Mouse (Mus musculus): Measurements from ENCODE around the gene Trim2. TPM values are rescaled to one million over a fixed set of nuclear protein-coding genes. Genes with fewer than 3 reads are reported as not detected.

Trim2 gene
- polyA plus RNA-seq, 2 experiments, result 17.4 to 28.1 TPM

DNA sequence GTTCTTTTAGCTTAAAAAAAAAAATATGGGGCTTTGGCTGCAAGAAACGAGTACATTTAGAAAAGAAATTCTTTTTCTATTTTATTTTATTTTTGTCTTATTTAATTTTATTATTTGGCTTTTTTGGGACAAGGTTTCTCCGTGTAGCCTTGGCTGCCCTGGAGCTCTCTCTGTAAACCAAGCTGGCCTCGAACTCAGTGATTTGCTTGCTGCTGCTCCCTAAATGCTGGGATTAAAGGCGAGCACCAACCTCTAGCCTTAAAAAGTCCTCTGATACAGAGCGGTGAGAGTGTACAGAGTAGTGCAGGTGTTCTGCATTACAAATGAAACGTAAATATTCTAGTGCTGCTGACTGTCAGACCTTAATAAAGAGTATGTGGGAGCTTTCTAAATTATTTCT is 150.6 kb downstream of the Trim2 start:
- Histone ChIP-seq H3K9me3 (ENCODE audit: control insufficient read depth, low read length) (no peaks in the 10 kb centered on the region), H3K4me1 (ENCODE audit: control insufficient read depth, insufficient read depth, low read length) (peaks cover 5% of the 10 kb centered on the region; the same call in 1 of the 2 replicates), H3K4me2 (replicated peaks; ENCODE audit: low read depth, low read length, severe bottlenecking) (peak overlapping the region; percentile 95), H3K27ac (replicated peaks; ENCODE audit: low read depth, low read length) (peak overlapping the region; percentile 52), H3K36me3 (ENCODE audit: control insufficient read depth, insufficient read depth, low read length) (no peaks in the 10 kb centered on the region), H3K4me3 (replicated peaks; ENCODE audit: low read length) (peak overlapping the region; percentile 53), H3K27me3 (ENCODE audit: control insufficient read depth, insufficient read depth, low read length) (no peaks in the 10 kb centered on the region), H3K9ac (ENCODE audit: low read depth, low read length, severe bottlenecking) (no peak overlapping the region)
- WGBS, result 30% methylated on average over 6 of the region's 6 CpGs
- DNase-seq (ENCODE audit: low spot score) (no peak), ATAC-seq (ENCODE audit: low FRiP score, low read depth) (no peak)
- TF ChIP-seq POLR2A (IDR thresholded peaks at IDR 0.05; ENCODE audit: borderline replicate concordance, extremely low read depth, insufficient read depth, insufficient read length), result no peak

DNA sequence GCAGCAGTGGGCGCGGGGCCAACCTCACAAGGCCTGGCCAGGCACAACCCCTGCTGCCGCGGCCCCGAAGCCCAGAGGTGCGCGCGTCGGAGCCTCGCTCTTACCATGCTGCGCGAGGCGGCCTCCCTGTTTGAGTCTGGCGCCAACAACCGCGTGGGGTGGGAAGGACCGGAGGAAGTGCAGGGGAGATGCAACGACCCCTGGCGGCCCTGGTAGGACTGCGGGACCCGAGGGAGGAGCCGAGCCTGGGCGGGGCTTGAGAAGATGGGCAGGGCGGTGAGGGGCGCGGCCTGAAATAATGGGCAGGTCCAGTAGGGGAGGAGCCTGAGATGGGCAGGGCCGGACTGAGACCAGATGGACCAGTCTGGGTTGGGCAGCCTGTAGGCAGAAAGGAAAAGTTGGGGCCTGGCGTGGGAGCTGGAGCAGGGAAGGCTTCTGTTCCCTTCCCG is 151.1 kb downstream of the Trim2 start, which contains the start of gene Mnd1:
Mnd1 (minus strand) TSS at position 229 of the 449 bp plus-strand sequence.
- ATAC-seq (ENCODE audit: low FRiP score, low read depth), result peak; percentile 98
- WGBS, result 1% methylated on average over 27 of the region's 29 CpGs
- no peaks in the 10 kb centered on the region for H3K27me3 ChIP-seq (ENCODE audit: control insufficient read depth, insufficient read depth, low read length)

DNA sequence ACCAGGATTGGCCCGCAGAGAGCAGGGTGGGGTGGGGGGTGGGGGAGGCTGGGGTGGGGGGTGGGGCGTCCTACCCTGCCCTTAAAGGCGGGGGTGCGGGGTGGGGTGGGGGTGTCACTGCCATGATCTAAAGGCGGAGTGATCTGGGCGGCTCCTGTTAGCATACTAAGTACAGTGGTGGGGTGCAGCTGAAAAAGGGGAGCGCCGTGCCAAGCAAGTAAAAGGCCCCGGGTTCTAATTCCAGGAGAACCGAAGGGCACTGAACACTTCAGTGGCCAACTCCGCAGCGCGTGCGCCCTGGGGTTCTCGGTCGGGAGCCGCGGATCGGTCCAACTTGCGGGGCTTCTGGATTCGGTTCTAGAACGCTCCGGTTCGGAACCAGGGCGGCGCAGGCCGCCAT is 151.5 kb downstream of the Trim2 start:
- Histone ChIP-seq H3K9me3 (ENCODE audit: control insufficient read depth, low read length) (no peaks in the 10 kb centered on the region), H3K36me3 (ENCODE audit: control insufficient read depth, insufficient read depth, low read length) (no peaks in the 10 kb centered on the region), H3K9ac (ENCODE audit: low read depth, low read length, severe bottlenecking) (peak overlapping the region; percentile 63), H3K4me3 (replicated peaks; ENCODE audit: low read length) (peak overlapping the region; percentile 53), H3K4me1 (ENCODE audit: control insufficient read depth, insufficient read depth, low read length) (peaks cover 5% of the 10 kb centered on the region; the same call in 1 of the 2 replicates), H3K4me2 (replicated peaks; ENCODE audit: low read depth, low read length, severe bottlenecking) (peak overlapping the region; percentile 95), H3K27me3 (ENCODE audit: control insufficient read depth, insufficient read depth, low read length) (no peaks in the 10 kb centered on the region), H3K27ac (replicated peaks; ENCODE audit: low read depth, low read length) (peak overlapping the region; percentile 48)
- 2% methylated on average over 21 of the region's 27 CpGs for WGBS
- peak; percentile 39 for ATAC-seq (ENCODE audit: low FRiP score, low read depth)
- no peak for TF ChIP-seq POLR2A (IDR thresholded peaks at IDR 0.05; ENCODE audit: borderline replicate concordance, extremely low read depth, insufficient read depth, insufficient read length)
- peak; percentile 36 for DNase-seq (ENCODE audit: low spot score)

More for the DNA sequence above, 151.1 kb downstream of the Trim2 start, which contains the start of gene Mnd1:
- peak; percentile 96 for DNase-seq (ENCODE audit: low spot score)
- H3K9me3 ChIP-seq (ENCODE audit: control insufficient read depth, low read length), result no peaks in the 10 kb centered on the region
- peaks cover 5% of the 10 kb centered on the region; the same call in 1 of the 2 replicates for H3K4me1 ChIP-seq (ENCODE audit: control insufficient read depth, insufficient read depth, low read length)
- TF ChIP-seq POLR2A (IDR thresholded peaks at IDR 0.05; ENCODE audit: borderline replicate concordance, extremely low read depth, insufficient read depth, insufficient read length), result 0 out of 2 replicates have a peak, but pooled peaks have one; percentile 40
- H3K27ac ChIP-seq (replicated peaks; ENCODE audit: low read depth, low read length), result peak within 1 kb of the TSS; percentile 52
- no peaks in the 10 kb centered on the region for H3K36me3 ChIP-seq (ENCODE audit: control insufficient read depth, insufficient read depth, low read length)
- peak within 1 kb of the TSS; percentile 63 for H3K9ac ChIP-seq (ENCODE audit: low read depth, low read length, severe bottlenecking)
- peak within 1 kb of the TSS; percentile 95 for H3K4me2 ChIP-seq (replicated peaks; ENCODE audit: low read depth, low read length, severe bottlenecking)
- H3K4me3 ChIP-seq (replicated peaks; ENCODE audit: low read length), result peak within 1 kb of the TSS; percentile 53

DNA sequence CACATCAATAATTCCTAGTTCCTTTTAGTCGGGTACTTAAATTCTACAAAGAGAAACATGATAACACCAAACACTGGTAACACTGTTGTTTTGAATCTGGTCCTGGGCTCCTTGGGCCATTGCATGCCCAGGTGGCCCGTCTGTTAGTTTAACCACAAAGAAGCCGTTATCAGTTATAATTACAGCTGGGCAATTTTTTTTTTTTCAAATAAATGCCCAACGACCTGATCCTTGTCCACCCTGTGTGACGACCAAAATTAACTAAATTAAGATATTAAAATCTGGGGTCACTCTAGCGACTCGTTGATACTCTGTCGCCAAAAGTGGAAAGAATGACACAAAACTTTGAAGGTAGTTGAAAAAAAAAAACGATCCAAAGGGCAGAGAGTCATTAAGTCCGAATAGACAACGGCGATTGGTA is 151.9 kb downstream of the Trim2 start:
- H3K9ac ChIP-seq (ENCODE audit: low read depth, low read length, severe bottlenecking), result no peak overlapping the region
- H3K9me3 ChIP-seq (ENCODE audit: control insufficient read depth, low read length), result no peaks in the 10 kb centered on the region
- H3K4me2 ChIP-seq (replicated peaks; ENCODE audit: low read depth, low read length, severe bottlenecking), result peak overlapping the region; percentile 95
- WGBS, result 3% methylated on average over 12 of the region's 12 CpGs
- peak overlapping the region; percentile 53 for H3K4me3 ChIP-seq (replicated peaks; ENCODE audit: low read length)
- no peak for TF ChIP-seq POLR2A (IDR thresholded peaks at IDR 0.05; ENCODE audit: borderline replicate concordance, extremely low read depth, insufficient read depth, insufficient read length)
- H3K27ac ChIP-seq (replicated peaks; ENCODE audit: low read depth, low read length), result no peak overlapping the region
- ATAC-seq (ENCODE audit: low FRiP score, low read depth) (no peak), DNase-seq (ENCODE audit: low spot score) (no peak)
- H3K27me3 ChIP-seq (ENCODE audit: control insufficient read depth, insufficient read depth, low read length), result no peaks in the 10 kb centered on the region
- H3K36me3 ChIP-seq (ENCODE audit: control insufficient read depth, insufficient read depth, low read length), result no peaks in the 10 kb centered on the region
- H3K4me1 ChIP-seq (ENCODE audit: control insufficient read depth, insufficient read depth, low read length), result peaks cover 5% of the 10 kb centered on the region; the same call in 1 of the 2 replicates

DNA sequence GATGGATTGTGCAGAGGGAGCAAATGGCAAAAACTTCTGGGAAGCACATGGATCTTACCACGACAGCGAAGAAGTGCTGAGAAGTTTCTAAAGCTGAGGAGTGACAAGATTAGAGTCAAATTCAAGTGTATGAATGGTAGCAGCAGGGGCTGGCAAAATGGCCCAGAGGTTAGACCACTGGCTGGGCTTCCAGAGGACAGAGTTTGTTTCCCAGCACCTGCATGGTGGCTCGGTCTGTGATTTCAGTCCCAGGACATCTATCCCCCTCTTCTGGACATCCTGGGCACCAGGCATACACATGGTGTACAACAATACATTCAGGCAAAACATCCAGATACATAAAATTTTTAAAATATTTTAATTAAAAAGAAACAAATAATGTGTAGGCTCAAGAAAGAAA is 156.8 kb downstream of the Trim2 start:
- Histone ChIP-seq H3K27ac (replicated peaks; ENCODE audit: low read depth, low read length) (no peak overlapping the region), H3K4me2 (replicated peaks; ENCODE audit: low read depth, low read length, severe bottlenecking) (no peak overlapping the region), H3K36me3 (ENCODE audit: control insufficient read depth, insufficient read depth, low read length) (no peaks in the 10 kb centered on the region), H3K4me1 (ENCODE audit: control insufficient read depth, insufficient read depth, low read length) (no peaks in the 10 kb centered on the region), H3K9me3 (ENCODE audit: control insufficient read depth, low read length) (no peaks in the 10 kb centered on the region), H3K9ac (ENCODE audit: low read depth, low read length, severe bottlenecking) (no peak overlapping the region), H3K4me3 (replicated peaks; ENCODE audit: low read length) (no peak overlapping the region), H3K27me3 (ENCODE audit: control insufficient read depth, insufficient read depth, low read length) (no peaks in the 10 kb centered on the region)
- 96% methylated on average over 3 of the region's 3 CpGs for WGBS
- ATAC-seq (ENCODE audit: low FRiP score, low read depth) (no peak), DNase-seq (ENCODE audit: low spot score) (no peak)
- TF ChIP-seq POLR2A (IDR thresholded peaks at IDR 0.05; ENCODE audit: borderline replicate concordance, extremely low read depth, insufficient read depth, insufficient read length), result no peak

All from limb, embryonic 14.5 days (tissue).